Mouse (Mus musculus): Measurements from ENCODE around the gene Nlrp4b.
"Not testable (repeated sequence)": the region's sequence is repeated elsewhere in the genome, so short reads cannot be mapped to it uniquely, and the experiment has no call there.

Gene Nlrp4b

GRCm38 (mm10) chr7:10687489-10687888 lies at the start of gene Nlrp4b:
Gene Nlrp4b (plus strand): TSS chr7:10687789.
- in situ Hi-C loops (cut with MboI, MseI) = no loop called here

DNA sequence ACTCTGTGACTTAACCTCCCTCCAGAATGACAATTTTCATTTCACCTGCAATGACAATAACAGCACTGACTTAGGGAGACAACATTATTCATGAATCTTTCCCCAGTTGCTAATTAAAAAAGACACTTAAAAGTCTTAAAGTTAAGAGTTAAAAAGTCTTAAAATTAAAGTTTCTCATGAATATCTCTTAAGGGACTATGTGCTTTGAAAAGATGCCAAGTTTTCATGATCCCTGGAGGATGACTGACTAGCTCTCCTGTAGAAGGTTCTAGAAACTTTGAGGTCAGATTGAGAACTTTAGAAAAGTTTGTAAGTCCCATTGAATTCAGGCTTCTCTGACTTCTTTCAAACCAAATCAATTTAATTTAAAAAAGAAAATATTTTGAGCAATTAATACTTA lies 66.7 kb downstream of the Nlrp4b start, which contains the start of gene Vmn1r71:
Vmn1r71 (minus strand) TSS at position 101 of the 400 bp plus-strand sequence.
- in situ Hi-C loops (cut with MboI, MseI) = no loop called here

GRCm38 (mm10) chr7:10757551-10757950 lies 70.0 kb downstream of the Nlrp4b start:
- in situ Hi-C loops (cut with MboI, MseI) = not testable (repeated sequence)
